Mouse (Mus musculus) frontal cortex, adult 2 months (tissue): ENCODE measurements at regions not wholly inside any gene's neighbourhood (a gene's known extent, or its start where the extent isn't known, plus 50 kb on each side); places are given as distances from the start of the nearest gene placed in this dataset.

Experiments
- DNase-seq, 2 experiments: peaks; one replicate each; pipeline ENCODE4 v3.0.0; 2022; ENCODE audit warnings: low spot score in 1 of 2; ENCODE audit errors: extremely low spot score in 1 of 2

GRCm38 (mm10) chr7:71046596-71046995 is 304.7 kb downstream of the Gm10295 start:
- DNase-seq, result no peak

GRCm38 (mm10) chr7:71043789-71044188 is 307.5 kb downstream of the Gm10295 start:
- DNase-seq, result no peak

- no peak for DNase-seq
Measured at GRCm38 (mm10) chr7:71043128-71043527, 308.2 kb downstream of the Gm10295 start.

- no peak for DNase-seq
Measured at GRCm38 (mm10) chr7:71041388-71041787, 309.9 kb downstream of the Gm10295 start.

- DNase-seq, result no peak
Measured at GRCm38 (mm10) chr7:71040846-71041245, 310.4 kb downstream of the Gm10295 start.

GRCm38 (mm10) chr7:71038537-71038936 is 312.7 kb downstream of the Gm10295 start:
- no peak for DNase-seq

GRCm38 (mm10) chr7:71033121-71033520 is 318.2 kb downstream of the Gm10295 start:
- no peak for DNase-seq

- DNase-seq, result no peak
Measured at GRCm38 (mm10) chr7:71023946-71024610, 327.2 kb downstream of the Gm10295 start.

GRCm38 (mm10) chr7:71023253-71023945 is 327.9 kb downstream of the Gm10295 start:
- DNase-seq, result no peak
